Mouse (Mus musculus): ENCODE data around the gene Kat2b. TPM values are rescaled to one million over a fixed set of nuclear protein-coding genes. Genes with fewer than 3 reads are reported as not detected.
A peak's percentile ranks its signal among the peaks of the same experiment; 100 is the strongest.
"Not testable (repeated sequence)": the region's sequence is repeated elsewhere in the genome, so short reads cannot be mapped to it uniquely, and the experiment has no call there.

The Kat2b gene
- polyA plus RNA-seq, 1 experiment from 2014 or later: 5.0 TPM

GRCm38 (mm10) chr17:53588097-53588855 lies 21.6 kb downstream of the Kat2b start:
- ATAC-seq: no peak
- 90% methylated on average over 9 of the region's 9 CpGs for WGBS
- Histone ChIP-seq H3K4me2 (replicated peaks) (no peak overlapping the region), H3K9me3 (no peaks in the 10 kb centered on the region), H3K27ac (no peak overlapping the region), H3K4me3 (replicated peaks) (no peak overlapping the region), H3K27me3 (no peaks in the 10 kb centered on the region), H3K4me1 (replicated peaks) (peaks cover 17% of the 10 kb centered on the region), H3K36me3 (no peaks in the 10 kb centered on the region), H3K9ac (replicated peaks) (no peak overlapping the region)

- Histone ChIP-seq H3K27me3 (no peaks in the 10 kb centered on the region), H3K9ac (replicated peaks) (no peak overlapping the region), H3K36me3 (no peaks in the 10 kb centered on the region), H3K27ac (no peak overlapping the region), H3K9me3 (no peaks in the 10 kb centered on the region), H3K4me3 (replicated peaks) (no peak overlapping the region), H3K4me2 (replicated peaks) (no peak overlapping the region), H3K4me1 (replicated peaks) (peaks cover 17% of the 10 kb centered on the region)
- 95% methylated on average over 6 of the region's 6 CpGs for WGBS
- no peak for ATAC-seq
These were observed 23.4 kb downstream of the Kat2b start for GRCm38 (mm10) chr17:53590110-53590509.

- H3K36me3 ChIP-seq: no peaks in the 10 kb centered on the region
- H3K27ac ChIP-seq: no peak overlapping the region
- 90% methylated on average over 5 of the region's 5 CpGs for WGBS
- H3K4me2 ChIP-seq (replicated peaks): no peak overlapping the region
- no peaks in the 10 kb centered on the region for H3K27me3 ChIP-seq
- no peak for ATAC-seq
- H3K9ac ChIP-seq (replicated peaks): no peak overlapping the region
- H3K9me3 ChIP-seq: no peaks in the 10 kb centered on the region
- H3K4me3 ChIP-seq (replicated peaks): no peak overlapping the region
- H3K4me1 ChIP-seq (replicated peaks): peaks cover 26% of the 10 kb centered on the region
These were observed 25.2 kb downstream of the Kat2b start for GRCm38 (mm10) chr17:53591910-53592309.

- ATAC-seq: no peak
- Histone ChIP-seq H3K27ac (no peak overlapping the region), H3K9ac (replicated peaks) (no peak overlapping the region), H3K9me3 (no peaks in the 10 kb centered on the region), H3K4me3 (replicated peaks) (no peak overlapping the region), H3K27me3 (no peaks in the 10 kb centered on the region), H3K36me3 (no peaks in the 10 kb centered on the region), H3K4me2 (replicated peaks) (no peak overlapping the region), H3K4me1 (replicated peaks) (peaks cover 14% of the 10 kb centered on the region)
- WGBS: 88% methylated on average over 4 of the region's 4 CpGs
These were observed 27.9 kb downstream of the Kat2b start for GRCm38 (mm10) chr17:53594590-53594989.

- no peak overlapping the region for H3K4me2 ChIP-seq (replicated peaks)
- WGBS: 88% methylated on average over 8 of the region's 8 CpGs
- no peak for ATAC-seq
- H3K4me3 ChIP-seq (replicated peaks): no peak overlapping the region
- no peak overlapping the region for H3K9ac ChIP-seq (replicated peaks)
- no peaks in the 10 kb centered on the region for H3K36me3 ChIP-seq
- H3K27me3 ChIP-seq: no peaks in the 10 kb centered on the region
- H3K9me3 ChIP-seq: no peaks in the 10 kb centered on the region
- H3K27ac ChIP-seq: peak overlapping the region; percentile 63
- H3K4me1 ChIP-seq (replicated peaks): peaks cover 14% of the 10 kb centered on the region
These were observed 28.9 kb downstream of the Kat2b start for GRCm38 (mm10) chr17:53595527-53595926.

GRCm38 (mm10) chr17:53596314-53596882 lies 29.7 kb downstream of the Kat2b start:
- 27% methylated on average over 3 of the region's 3 CpGs for WGBS
- no peaks in the 10 kb centered on the region for H3K27me3 ChIP-seq
- peak overlapping the region; percentile 63 for H3K27ac ChIP-seq
- peak; percentile 91 for ATAC-seq
- no peak overlapping the region for H3K9ac ChIP-seq (replicated peaks)
- H3K4me3 ChIP-seq (replicated peaks): no peak overlapping the region
- H3K36me3 ChIP-seq: no peaks in the 10 kb centered on the region
- peaks cover 14% of the 10 kb centered on the region for H3K4me1 ChIP-seq (replicated peaks)
- no peaks in the 10 kb centered on the region for H3K9me3 ChIP-seq
- H3K4me2 ChIP-seq (replicated peaks): no peak overlapping the region

GRCm38 (mm10) chr17:53596941-53597790 lies 30.5 kb downstream of the Kat2b start:
- ATAC-seq: 0 out of 2 replicates have a peak, but pooled peaks have one; percentile 15

GRCm38 (mm10) chr17:53598571-53598970 lies 31.9 kb downstream of the Kat2b start:
- Histone ChIP-seq H3K9ac (replicated peaks) (no peak overlapping the region), H3K4me1 (replicated peaks) (peaks cover 14% of the 10 kb centered on the region), H3K27ac (no peak overlapping the region), H3K27me3 (no peaks in the 10 kb centered on the region), H3K9me3 (no peaks in the 10 kb centered on the region), H3K4me3 (replicated peaks) (no peak overlapping the region), H3K36me3 (no peaks in the 10 kb centered on the region), H3K4me2 (replicated peaks) (no peak overlapping the region)
- WGBS: 92% methylated on average over 4 of the region's 4 CpGs
- no peak for ATAC-seq

More at GRCm38 (mm10) chr17:53596941-53597790, 30.5 kb downstream of the Kat2b start:
- no peak overlapping the region for H3K4me2 ChIP-seq (replicated peaks)
- no peaks in the 10 kb centered on the region for H3K36me3 ChIP-seq
- no peak overlapping the region for H3K4me3 ChIP-seq (replicated peaks)
- 86% methylated on average over 11 of the region's 11 CpGs for WGBS
- H3K4me1 ChIP-seq (replicated peaks): peaks cover 14% of the 10 kb centered on the region
- H3K27me3 ChIP-seq: no peaks in the 10 kb centered on the region
- H3K9me3 ChIP-seq: no peaks in the 10 kb centered on the region
- no peak overlapping the region for H3K9ac ChIP-seq (replicated peaks)
- peak overlapping the region; percentile 63 for H3K27ac ChIP-seq

- H3K4me2 ChIP-seq (replicated peaks); H3K4me1 ChIP-seq (replicated peaks); ATAC-seq; H3K9ac ChIP-seq (replicated peaks); H3K27me3 ChIP-seq; H3K27ac ChIP-seq; H3K9me3 ChIP-seq; H3K4me3 ChIP-seq (replicated peaks); H3K36me3 ChIP-seq: not testable (repeated sequence)
- WGBS: no CpG with 5 or more reads among the region's 7 CpGs
These were observed 36.6 kb downstream of the Kat2b start for GRCm38 (mm10) chr17:53603236-53603635.

GRCm38 (mm10) chr17:53606082-53606481 lies 39.4 kb downstream of the Kat2b start:
- not testable (repeated sequence) for H3K36me3 ChIP-seq; H3K27me3 ChIP-seq; H3K9me3 ChIP-seq; H3K4me1 ChIP-seq (replicated peaks); H3K27ac ChIP-seq; H3K4me3 ChIP-seq (replicated peaks); H3K4me2 ChIP-seq (replicated peaks); H3K9ac ChIP-seq (replicated peaks); ATAC-seq
- no CpG with 5 or more reads among the region's 7 CpGs for WGBS

GRCm38 (mm10) chr17:53608924-53609323 lies 42.3 kb downstream of the Kat2b start:
- WGBS: no CpG with 5 or more reads among the region's 7 CpGs
- ATAC-seq: not testable (repeated sequence)

More at GRCm38 (mm10) chr17:53608924-53609323, 42.3 kb downstream of the Kat2b start:
- H3K4me1 ChIP-seq (replicated peaks); H3K27me3 ChIP-seq; H3K4me2 ChIP-seq (replicated peaks); H3K9ac ChIP-seq (replicated peaks); H3K9me3 ChIP-seq; H3K4me3 ChIP-seq (replicated peaks); H3K27ac ChIP-seq: not testable (repeated sequence)
- H3K36me3 ChIP-seq: peaks cover 20% of the 10 kb centered on the region

All from midbrain, embryonic 13.5 days (tissue).